In the genomic region with DNA sequence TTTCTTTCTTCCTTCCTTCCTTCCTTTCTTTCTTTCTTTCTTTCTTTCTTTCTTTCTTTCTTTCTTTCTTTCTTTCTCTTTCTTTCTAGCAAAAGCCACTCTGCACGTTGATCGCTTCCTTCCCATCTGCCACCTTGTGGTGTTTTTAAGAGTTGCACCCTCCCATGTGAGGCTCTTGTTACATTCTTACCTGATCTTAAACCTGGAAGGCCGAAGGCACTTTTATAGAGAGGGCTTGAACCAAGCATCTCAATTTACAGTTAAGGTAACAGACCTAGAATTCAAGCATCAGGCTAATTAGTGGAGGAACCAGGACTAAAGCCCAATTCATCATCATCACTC, we compare ENCODE assay signal across 8 mouse cellular contexts. TPM values are rescaled to one million over a fixed set of nuclear protein-coding genes. Genes with fewer than 3 reads are reported as not detected.
DNase-seq lines count a peak whose midpoint lies in the region; ATAC-seq and TF ChIP-seq lines count a peak whose summit lies in the region.

No protein-coding gene starts in this region.

- no peaks in the 10 kb centered on the region for H3K36me3 ChIP-seq in heart, embryonic 10.5 days
- H3K36me3 ChIP-seq in kidney, embryonic 16.5 days (ENCODE audit: insufficient read depth, low read length) = no peaks in the 10 kb centered on the region
- H3K36me3 ChIP-seq in liver, embryonic 15.5 days (replicated peaks) = no peaks in the 10 kb centered on the region
- no peaks in the 10 kb centered on the region for H3K36me3 ChIP-seq in neural tube, embryonic 12.5 days

- TF ChIP-seq POLR2A in cortical plate, adult 2 months (IDR thresholded peaks at IDR 0.05; ENCODE audit: extremely low read depth, insufficient read depth, low read length) = no peak

- peak overlapping the region; percentile 12; the same call in 1 of the 2 replicates for H3K4me3 ChIP-seq in cortical plate, adult 2 months (ENCODE audit: insufficient read depth, low read length)
- H3K4me3 ChIP-seq in heart, embryonic 10.5 days = no peak overlapping the region
- peak overlapping the region; percentile 16; the same call in 1 of the 2 replicates for H3K4me3 ChIP-seq in kidney, embryonic 16.5 days (ENCODE audit: low read length)
- H3K4me3 ChIP-seq in liver, embryonic 15.5 days (replicated peaks) = peak overlapping the region; percentile 16
- no peak overlapping the region for H3K4me3 ChIP-seq in neural tube, embryonic 12.5 days

- peak; percentile 76 for DNase-seq in CD4-positive helper T cell, adult 2 months (ENCODE audit: low read depth, low spot score)
- DNase-seq in Muller cell, postnatal 12 days (ENCODE audit: inconsistent ontology term) = peak; percentile 49
- peak; percentile 74 for DNase-seq in heart, embryonic 10.5 days (ENCODE audit: low spot score)
- DNase-seq in thymus, postnatal 4 days = peak; percentile 81

- no peaks in the 10 kb centered on the region for H3K9me3 ChIP-seq in heart, embryonic 10.5 days
- H3K9me3 ChIP-seq in kidney, embryonic 16.5 days (ENCODE audit: low read length) = no peaks in the 10 kb centered on the region
- H3K9me3 ChIP-seq in liver, embryonic 15.5 days (replicated peaks) = no peaks in the 10 kb centered on the region
- H3K9me3 ChIP-seq in neural tube, embryonic 12.5 days = no peaks in the 10 kb centered on the region

- H3K4me2 ChIP-seq in kidney, embryonic 16.5 days (replicated peaks; ENCODE audit: low read depth, low read length) = peak overlapping the region; percentile 33
- peak overlapping the region; percentile 42 for H3K4me2 ChIP-seq in liver, embryonic 15.5 days
- H3K4me2 ChIP-seq in neural tube, embryonic 12.5 days (replicated peaks) = 0 out of 2 replicates have a peak overlapping the region, but pooled peaks have one; percentile 24

- WGBS in heart, embryonic 10.5 days = 38% methylated on average over 3 of the region's 3 CpGs
- WGBS in kidney, embryonic 16.5 days = 26% methylated on average over 3 of the region's 3 CpGs
- WGBS in liver, embryonic 15.5 days (ENCODE audit: insufficient replicate concordance) = 15% methylated on average over 3 of the region's 3 CpGs
- WGBS in neural tube, embryonic 12.5 days = 35% methylated on average over 3 of the region's 3 CpGs

- TF ChIP-seq CTCF in cortical plate, adult 2 months (IDR thresholded peaks at IDR 0.05; ENCODE audit: extremely low read depth, insufficient read depth, low read length) = peak; percentile 65

- no peak overlapping the region for H3K27ac ChIP-seq in cortical plate, adult 2 months (ENCODE audit: insufficient read depth, low read length)
- peak overlapping the region; percentile 76; the same call in 1 of the 2 replicates for H3K27ac ChIP-seq in heart, embryonic 10.5 days
- no peak overlapping the region for H3K27ac ChIP-seq in kidney, embryonic 16.5 days (ENCODE audit: low read length)
- H3K27ac ChIP-seq in liver, embryonic 15.5 days (replicated peaks) = no peak overlapping the region
- no peak overlapping the region for H3K27ac ChIP-seq in neural tube, embryonic 12.5 days

- no peaks in the 10 kb centered on the region for H3K27me3 ChIP-seq in heart, embryonic 10.5 days (ENCODE audit: insufficient read depth, poor library complexity, severe bottlenecking)
- H3K27me3 ChIP-seq in kidney, embryonic 16.5 days (ENCODE audit: insufficient read depth, low read length) = no peaks in the 10 kb centered on the region
- peaks cover 9% of the 10 kb centered on the region for H3K27me3 ChIP-seq in liver, embryonic 15.5 days
- no peaks in the 10 kb centered on the region for H3K27me3 ChIP-seq in neural tube, embryonic 12.5 days (replicated peaks)

- peaks cover 7% of the 10 kb centered on the region for H3K4me1 ChIP-seq in cortical plate, adult 2 months (ENCODE audit: control insufficient read depth, insufficient read depth, low read length)
- peaks cover 32% of the 10 kb centered on the region for H3K4me1 ChIP-seq in heart, embryonic 10.5 days
- peaks cover 14% of the 10 kb centered on the region for H3K4me1 ChIP-seq in kidney, embryonic 16.5 days (ENCODE audit: insufficient read depth, low read length)
- peaks cover 5% of the 10 kb centered on the region; the same call in 1 of the 2 replicates for H3K4me1 ChIP-seq in liver, embryonic 15.5 days (replicated peaks)
- H3K4me1 ChIP-seq in neural tube, embryonic 12.5 days = peaks cover 15% of the 10 kb centered on the region

- no peak for ATAC-seq in kidney, embryonic 16.5 days (ENCODE audit: low FRiP score, low TSS enrichment)
- ATAC-seq in liver, embryonic 15.5 days (ENCODE audit: insufficient read depth) = no peak
- ATAC-seq in neural tube, embryonic 12.5 days (ENCODE audit: low FRiP score, low read depth) = no peak

- peak overlapping the region; percentile 39; the same call in 1 of the 2 replicates for H3K9ac ChIP-seq in kidney, embryonic 16.5 days (replicated peaks; ENCODE audit: low read length)
- no peak overlapping the region for H3K9ac ChIP-seq in liver, embryonic 15.5 days
- H3K9ac ChIP-seq in neural tube, embryonic 12.5 days = no peak overlapping the region

RNA-seq across cellular contexts. Expression of a gene that starts 7.9 kb away (rescaled TPM):
- 37.3 and 42.2 TPM in 2 replicates for polyA plus RNA-seq in cortical plate, adult 2 months (2012; rRNA removed)
- 66.6 and 70.3 TPM in 2 replicates for polyA plus RNA-seq in heart, embryonic 10.5 days (2016; fragmentation: Nextera tagmentation; extraction: Ambion mirVana)
- 67.4 and 74.9 TPM in 2 replicates for polyA plus RNA-seq in kidney, embryonic 16.5 days (2015; fragmentation: Nextera tagmentation; extraction: Ambion mirVana)
- 26.0 and 30.0 TPM in 2 replicates for polyA plus RNA-seq in liver, embryonic 15.5 days (2015; fragmentation: Nextera tagmentation; extraction: Ambion mirVana)
- 96.9 and 101 TPM in 2 replicates for polyA plus RNA-seq in neural tube, embryonic 12.5 days (2016; fragmentation: Nextera tagmentation; extraction: Ambion mirVana)

RNA-seq across cellular contexts. Expression of a gene that starts 24.6 kb away (rescaled TPM):
- polyA plus RNA-seq in cortical plate, adult 2 months (2012; rRNA removed) = 264 and 334 TPM in 2 replicates
- polyA plus RNA-seq in heart, embryonic 10.5 days (2016; fragmentation: Nextera tagmentation; extraction: Ambion mirVana) = 18.8 and 30.7 TPM in 2 replicates
- polyA plus RNA-seq in kidney, embryonic 16.5 days (2015; fragmentation: Nextera tagmentation; extraction: Ambion mirVana) = 39.7 and 40.4 TPM in 2 replicates
- 1.1 and 1.4 TPM in 2 replicates for polyA plus RNA-seq in liver, embryonic 15.5 days (2015; fragmentation: Nextera tagmentation; extraction: Ambion mirVana)
- polyA plus RNA-seq in neural tube, embryonic 12.5 days (2016; fragmentation: Nextera tagmentation; extraction: Ambion mirVana) = 425 and 501 TPM in 2 replicates

Comparison
In these comparisons a context has a peak if more than half of its experiments do, and no peak if none do; other contexts are left out.
1. H3K4me3 ChIP-seq: peak in cortical plate, adult 2 months (single experiment), kidney, embryonic 16.5 days (single experiment) and liver, embryonic 15.5 days (single experiment); none in heart, embryonic 10.5 days (single experiment) and neural tube, embryonic 12.5 days (single experiment).
2. Peak in every context shown above with its lines, with median percentiles within 50 percentile points of each other: DNase-seq and H3K4me2 ChIP-seq.